Mouse (Mus musculus): ENCODE data around the gene Mab21l1. TPM values are rescaled to one million over a fixed set of nuclear protein-coding genes. Genes with fewer than 3 reads are reported as not detected.

The Mab21l1 gene
- polyA plus RNA-seq, 1 experiment, result 0.04 TPM

DNA sequence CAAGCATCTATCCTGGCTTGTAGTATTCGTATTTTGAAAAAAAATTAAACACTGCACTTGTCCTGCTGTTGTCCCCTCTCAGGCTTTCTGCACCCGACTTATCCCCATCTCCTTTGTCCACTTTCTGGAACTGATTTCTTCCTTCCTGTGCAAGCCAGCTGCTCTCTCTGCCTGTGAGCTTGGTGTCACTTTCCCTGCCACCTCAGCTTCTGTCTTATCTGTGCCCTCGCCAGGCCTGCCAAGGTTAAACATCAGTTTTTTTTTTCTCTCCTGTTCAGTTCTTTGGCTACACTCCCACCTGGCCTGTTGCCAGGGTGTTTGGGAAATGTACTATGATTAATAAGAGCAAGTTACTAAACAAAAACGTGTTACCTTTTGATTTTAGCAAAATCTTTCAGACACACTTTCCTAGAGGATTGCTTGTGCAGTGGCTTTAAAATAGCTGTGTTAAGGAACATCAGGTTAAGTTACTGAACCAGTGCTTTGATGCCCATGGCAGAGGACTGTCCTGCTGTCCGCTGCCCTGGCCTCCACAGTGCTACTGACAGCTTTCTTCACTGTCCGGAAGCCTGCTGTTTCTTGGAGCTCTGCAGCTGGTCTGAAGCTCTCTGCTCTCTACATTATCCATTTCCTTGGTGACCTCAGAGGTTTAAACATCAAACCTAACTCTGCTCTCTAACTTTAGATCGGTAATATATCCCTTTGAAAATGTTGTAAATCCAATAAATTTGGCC is 11.7 kb downstream of the Mab21l1 start:
- peaks cover 2% of the 10 kb centered on the region for H3K4me1 ChIP-seq (ENCODE audit: control insufficient read depth, insufficient read depth, low read length)
- no peak overlapping the region for H3K4me3 ChIP-seq (replicated peaks; ENCODE audit: extremely low read depth, low read depth, low read length)
- 27% methylated on average over 7 of the region's 7 CpGs for WGBS
- TF ChIP-seq POLR2A (IDR thresholded peaks at IDR 0.05; ENCODE audit: borderline replicate concordance, extremely low read depth, low read depth, low read length) (no peak), CTCF (IDR thresholded peaks at IDR 0.05; ENCODE audit: insufficient read depth, low read length) (no peak)
- peak; percentile 24 for DNase-seq

GRCm38 (mm10) chr3:55794768-55795167 is 12.5 kb downstream of the Mab21l1 start:
- 63% methylated on average over 2 of the region's 2 CpGs for WGBS
- DNase-seq, result no peak
- H3K4me1 ChIP-seq (ENCODE audit: control insufficient read depth, insufficient read depth, low read length), result peaks cover 2% of the 10 kb centered on the region

GRCm38 (mm10) chr3:55814993-55815625 is 32.8 kb downstream of the Mab21l1 start:
- 83% methylated on average over 5 of the region's 5 CpGs for WGBS
- Histone ChIP-seq H3K4me1 (ENCODE audit: control insufficient read depth, insufficient read depth, low read length) (peaks cover 3% of the 10 kb centered on the region), H3K4me3 (replicated peaks; ENCODE audit: extremely low read depth, low read depth, low read length) (no peak overlapping the region)
- TF ChIP-seq CTCF (IDR thresholded peaks at IDR 0.05; ENCODE audit: insufficient read depth, low read length) (no peak), POLR2A (IDR thresholded peaks at IDR 0.05; ENCODE audit: borderline replicate concordance, extremely low read depth, low read depth, low read length) (no peak)
- no peak for DNase-seq

More at GRCm38 (mm10) chr3:55794768-55795167, 12.5 kb downstream of the Mab21l1 start:
- no peak overlapping the region for H3K4me3 ChIP-seq (replicated peaks; ENCODE audit: extremely low read depth, low read depth, low read length)
- no peak for TF ChIP-seq POLR2A (IDR thresholded peaks at IDR 0.05; ENCODE audit: borderline replicate concordance, extremely low read depth, low read depth, low read length)
- TF ChIP-seq CTCF (IDR thresholded peaks at IDR 0.05; ENCODE audit: insufficient read depth, low read length), result no peak

- Histone ChIP-seq H3K4me1 (ENCODE audit: control insufficient read depth, insufficient read depth, low read length) (peaks cover 3% of the 10 kb centered on the region), H3K4me3 (replicated peaks; ENCODE audit: extremely low read depth, low read depth, low read length) (no peak overlapping the region)
- WGBS, result 55% methylated on average over 5 of the region's 5 CpGs
- DNase-seq, result no peak
- TF ChIP-seq POLR2A (IDR thresholded peaks at IDR 0.05; ENCODE audit: borderline replicate concordance, extremely low read depth, low read depth, low read length) (no peak), CTCF (IDR thresholded peaks at IDR 0.05; ENCODE audit: insufficient read depth, low read length) (no peak)
Observed at GRCm38 (mm10) chr3:55816096-55816495, 33.8 kb downstream of the Mab21l1 start.

GRCm38 (mm10) chr3:55816638-55817375 is 34.5 kb downstream of the Mab21l1 start:
- no peak for DNase-seq
- TF ChIP-seq CTCF (IDR thresholded peaks at IDR 0.05; ENCODE audit: insufficient read depth, low read length) (no peak), POLR2A (IDR thresholded peaks at IDR 0.05; ENCODE audit: borderline replicate concordance, extremely low read depth, low read depth, low read length) (no peak)
- WGBS, result 36% methylated on average over 6 of the region's 6 CpGs
- Histone ChIP-seq H3K4me1 (ENCODE audit: control insufficient read depth, insufficient read depth, low read length) (peaks cover 3% of the 10 kb centered on the region), H3K4me3 (replicated peaks; ENCODE audit: extremely low read depth, low read depth, low read length) (no peak overlapping the region)

- H3K4me3 ChIP-seq (replicated peaks; ENCODE audit: extremely low read depth, low read depth, low read length), result no peak overlapping the region
- 68% methylated on average over 2 of the region's 2 CpGs for WGBS
- TF ChIP-seq CTCF (IDR thresholded peaks at IDR 0.05; ENCODE audit: insufficient read depth, low read length) (no peak), POLR2A (IDR thresholded peaks at IDR 0.05; ENCODE audit: borderline replicate concordance, extremely low read depth, low read depth, low read length) (no peak)
- no peak for DNase-seq
- H3K4me1 ChIP-seq (ENCODE audit: control insufficient read depth, insufficient read depth, low read length), result peaks cover 3% of the 10 kb centered on the region
Observed at GRCm38 (mm10) chr3:55818082-55818481, 35.8 kb downstream of the Mab21l1 start.

GRCm38 (mm10) chr3:55819598-55819997 is 37.3 kb downstream of the Mab21l1 start:
- TF ChIP-seq POLR2A (IDR thresholded peaks at IDR 0.05; ENCODE audit: borderline replicate concordance, extremely low read depth, low read depth, low read length) (no peak), CTCF (IDR thresholded peaks at IDR 0.05; ENCODE audit: insufficient read depth, low read length) (no peak)
- no peak overlapping the region for H3K4me3 ChIP-seq (replicated peaks; ENCODE audit: extremely low read depth, low read depth, low read length)
- DNase-seq, result no peak
- peaks cover 3% of the 10 kb centered on the region for H3K4me1 ChIP-seq (ENCODE audit: control insufficient read depth, insufficient read depth, low read length)

DNA sequence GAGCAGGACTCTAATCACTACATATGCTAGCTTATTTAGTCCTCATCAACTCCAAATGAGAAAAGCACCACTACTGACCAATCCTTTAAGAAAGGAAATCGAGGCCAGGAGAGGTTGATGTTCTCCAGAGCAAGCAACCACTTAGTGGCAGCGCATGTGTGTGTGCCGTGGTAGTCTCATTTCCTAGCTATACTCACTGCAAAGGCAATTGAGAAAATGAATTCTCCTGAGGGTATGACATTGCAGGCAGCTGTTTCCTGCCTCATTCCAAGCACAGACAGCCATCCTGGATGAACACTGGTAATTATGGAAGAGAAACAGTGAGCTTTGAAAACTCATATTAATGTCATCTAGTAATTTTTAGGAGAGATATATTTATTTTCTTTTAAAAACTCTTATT is 42.6 kb downstream of the Mab21l1 start:
- TF ChIP-seq POLR2A (IDR thresholded peaks at IDR 0.05; ENCODE audit: borderline replicate concordance, extremely low read depth, low read depth, low read length) (no peak), CTCF (IDR thresholded peaks at IDR 0.05; ENCODE audit: insufficient read depth, low read length) (no peak)
- H3K4me1 ChIP-seq (ENCODE audit: control insufficient read depth, insufficient read depth, low read length), result no peaks in the 10 kb centered on the region; the same call in 1 of the 2 replicates
- 70% methylated on average over 3 of the region's 3 CpGs for WGBS
- no peak for DNase-seq
- no peak overlapping the region for H3K4me3 ChIP-seq (replicated peaks; ENCODE audit: extremely low read depth, low read depth, low read length)

DNA sequence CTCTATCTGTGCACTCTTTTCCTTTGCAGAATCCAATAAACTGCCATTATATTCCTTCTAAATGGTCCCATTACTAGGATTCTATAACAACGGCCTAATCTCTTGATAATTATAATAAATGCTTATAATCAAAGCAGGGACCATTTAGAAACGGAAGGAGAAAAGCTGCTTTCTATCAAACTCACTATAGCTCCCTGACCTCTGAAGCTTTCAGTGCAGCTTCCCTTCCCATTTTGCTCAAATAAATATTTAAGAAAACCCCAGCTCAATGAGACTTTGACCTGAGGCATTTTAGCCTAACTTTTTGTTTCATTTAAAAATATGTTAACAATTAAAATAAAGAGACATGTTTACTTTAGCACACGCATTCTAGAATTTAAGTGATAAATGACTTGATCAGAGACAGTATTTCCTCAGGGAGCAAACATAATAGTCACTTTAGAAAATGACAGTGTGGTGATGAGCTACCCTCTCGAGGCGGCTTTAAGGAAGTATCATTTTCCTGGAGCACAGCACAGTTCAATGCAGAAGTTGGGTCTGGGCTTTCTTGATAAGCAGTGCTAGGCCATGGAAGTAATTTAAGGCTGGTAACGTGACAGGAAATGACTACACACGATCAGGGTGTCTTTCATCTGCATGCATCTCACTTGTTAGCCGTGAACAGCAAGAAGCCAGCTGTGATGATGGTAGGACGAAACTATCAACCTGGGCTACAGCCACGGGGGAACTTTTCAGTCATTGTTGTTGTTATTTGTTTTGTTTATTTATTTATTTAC is 46.4 kb downstream of the Mab21l1 start:
- Histone ChIP-seq H3K4me3 (replicated peaks; ENCODE audit: extremely low read depth, low read depth, low read length) (no peak overlapping the region), H3K4me1 (ENCODE audit: control insufficient read depth, insufficient read depth, low read length) (no peaks in the 10 kb centered on the region; the same call in 1 of the 2 replicates)
- no peak for DNase-seq
- no peak for TF ChIP-seq POLR2A (IDR thresholded peaks at IDR 0.05; ENCODE audit: borderline replicate concordance, extremely low read depth, low read depth, low read length)
- WGBS, result 34% methylated on average over 10 of the region's 10 CpGs
